Mouse (Mus musculus): Measurements from ENCODE around the gene Xylt2.
"Not testable (repeated sequence)": the region's sequence is repeated elsewhere in the genome, so short reads cannot be mapped to it uniquely, and the experiment has no call there.

Gene Xylt2

GRCm38 (mm10) chr11:94676754-94677606, at the start of gene Xylt2:
Gene Xylt2, minus strand, starts transcription at chr11:94677515.
- peak; percentile 97 to 98 for DNase-seq

GRCm38 (mm10) chr11:94719216-94719615, 41.9 kb upstream of the Xylt2 start:
- no peak for DNase-seq

GRCm38 (mm10) chr11:94718113-94718909, 41.0 kb upstream of the Xylt2 start:
- DNase-seq: no peak

- no peak for DNase-seq
These were observed 39.9 kb upstream of the Xylt2 start for GRCm38 (mm10) chr11:94717239-94717638.

- no peak for DNase-seq
These were observed 39.4 kb upstream of the Xylt2 start for GRCm38 (mm10) chr11:94716754-94717153.

GRCm38 (mm10) chr11:94715622-94716021, 38.3 kb upstream of the Xylt2 start:
- no peak for DNase-seq

GRCm38 (mm10) chr11:94713246-94713860, 36.0 kb upstream of the Xylt2 start:
- no peak for DNase-seq

- DNase-seq: no peak
These were observed 27.2 kb upstream of the Xylt2 start, which contains the start of gene Gm11541 for GRCm38 (mm10) chr11:94704472-94704871. Gene Gm11541, minus strand, starts transcription at chr11:94704499.

- no peak for DNase-seq
These were observed 26.7 kb upstream of the Xylt2 start for GRCm38 (mm10) chr11:94704020-94704419.

GRCm38 (mm10) chr11:94702216-94702610, 24.9 kb upstream of the Xylt2 start:
- no peak for DNase-seq

- DNase-seq: no peak
These were observed 24.3 kb upstream of the Xylt2 start for GRCm38 (mm10) chr11:94701401-94702215.

GRCm38 (mm10) chr11:94699399-94699798, 22.1 kb upstream of the Xylt2 start:
- DNase-seq: no peak

- DNase-seq: no peak
These were observed 20.6 kb upstream of the Xylt2 start for GRCm38 (mm10) chr11:94697703-94698464.

- no peak for DNase-seq
These were observed 19.8 kb upstream of the Xylt2 start for GRCm38 (mm10) chr11:94697140-94697539.

GRCm38 (mm10) chr11:94695508-94695907, 18.2 kb upstream of the Xylt2 start:
- no peak for DNase-seq

GRCm38 (mm10) chr11:94692502-94692901, 15.2 kb upstream of the Xylt2 start:
- DNase-seq: not testable (repeated sequence)

GRCm38 (mm10) chr11:94687178-94687577, 9.9 kb upstream of the Xylt2 start:
- no peak for DNase-seq

GRCm38 (mm10) chr11:94682427-94682826, 5.1 kb upstream of the Xylt2 start:
- DNase-seq: no peak

- DNase-seq: no peak
These were observed 4.3 kb upstream of the Xylt2 start for GRCm38 (mm10) chr11:94681640-94682039.

- DNase-seq: peak; percentile 15 to 24
These were observed 3.3 kb upstream of the Xylt2 start for GRCm38 (mm10) chr11:94680639-94681038.

- DNase-seq: no peak
These were observed 361 bp upstream of the Xylt2 start for GRCm38 (mm10) chr11:94677607-94678145.
